Mouse (Mus musculus) spleen, adult 2 months (tissue): Measurements from ENCODE around the gene Naa10. TPM values are rescaled to one million over a fixed set of nuclear protein-coding genes. Genes with fewer than 3 reads are reported as not detected.

Experiments
- DNase-seq, 2 experiments: peaks; one replicate each; pipeline versions ENCODE4 v3.0.0 to v3.0.0-alpha.2; 2012 to 2021; ENCODE audit warnings: low spot score in 2 of 2, low read depth in 1 of 2
- H3K27ac ChIP-seq: fragments of 200-500 bp; 2 replicates; pipeline ENCODE4 v1.5.1; 2012; ENCODE audit warnings: low read length, inconsistent platforms; ENCODE audit not compliant: insufficient read depth
- H3K27me3 ChIP-seq: fragments of 200-500 bp; 2 replicates; pipeline ENCODE4 v1.6.1; 2012; ENCODE audit warnings: mild to moderate bottlenecking, moderate library complexity, low read length, inconsistent platforms; ENCODE audit not compliant: control insufficient read depth, insufficient read depth
- H3K36me3 ChIP-seq: fragments of 200-500 bp; 2 replicates; pipeline ENCODE4 v1.6.1; 2012; ENCODE audit warnings: mild to moderate bottlenecking, low read length, inconsistent platforms; ENCODE audit not compliant: control insufficient read depth, insufficient read depth
- H3K4me1 ChIP-seq: fragments of 200-500 bp; 2 replicates; pipeline ENCODE4 v1.6.1; 2011; ENCODE audit warnings: inconsistent platforms; ENCODE audit not compliant: control insufficient read depth, insufficient read depth, insufficient read length
- H3K4me3 ChIP-seq: fragments of 200-500 bp; 2 replicates; pipeline ENCODE4 v1.5.1; 2011; ENCODE audit warnings: mild to moderate bottlenecking, inconsistent platforms; ENCODE audit not compliant: insufficient read depth, insufficient read length; ENCODE audit errors: extremely low read depth
- CTCF ChIP-seq: fragments of 200-500 bp; IDR thresholded peaks from 2 replicates; pipeline ENCODE4 v1.5.1; 2011; ENCODE audit warnings: mild to moderate bottlenecking, inconsistent platforms; ENCODE audit not compliant: insufficient read depth, insufficient read length, insufficient replicate concordance; ENCODE audit errors: extremely low read depth
- POLR2A ChIP-seq: fragments of 200-500 bp; IDR thresholded peaks from 2 replicates; pipeline ENCODE4 v1.6.1; 2011; ENCODE audit warnings: low read depth, low read length, inconsistent platforms
- WGBS: fragments of 180-500 bp; shearing (Covaris S2); methylation state at CpG from one replicate; pipeline ENCODE4 v1.1.7; 2018; 5-methylcytosine and 5-hydroxymethylcytosine counted together
- polyA plus RNA-seq: library from polyadenylated mRNA; depleted of rRNA; stranded (reverse); fragments of >200 nt; gene quantifications from 2 replicates; pipeline ENCODE4 v1.2.3, GENCODE M21; 2012; rRNA removed

Naa10 gene
- polyA plus RNA-seq: 36.8 and 42.8 TPM in 2 replicates

- H3K4me3 ChIP-seq: peak within 1 kb of the TSS; percentile 87
- DNase-seq: peak; percentile 61 to 77
- TF ChIP-seq POLR2A (peak; percentile 19; the same call in 1 of the 2 replicates), CTCF (no peak)
- 26% methylated on average over 43 of the region's 43 CpGs for WGBS
- H3K27me3 ChIP-seq: no peaks in the 10 kb centered on the region
- peaks cover 5% of the 10 kb centered on the region for H3K36me3 ChIP-seq
- peak within 1 kb of the TSS; percentile 79 for H3K27ac ChIP-seq
- no peaks in the 10 kb centered on the region for H3K4me1 ChIP-seq
These were observed at the start of gene Naa10, which contains the start of gene Arhgap4 for GRCm38 (mm10) chrX:73921823-73922549. Gene Naa10 (minus strand): TSS chrX:73921944. Gene Arhgap4 (minus strand): TSS chrX:73921870.

- Histone ChIP-seq H3K27ac (no peak overlapping the region), H3K4me3 (no peak overlapping the region), H3K4me1 (no peaks in the 10 kb centered on the region), H3K36me3 (no peaks in the 10 kb centered on the region), H3K27me3 (no peaks in the 10 kb centered on the region)
- TF ChIP-seq POLR2A (no peak), CTCF (no peak)
- DNase-seq: no peak
These were observed 49.0 kb upstream of the Naa10 start for GRCm38 (mm10) chrX:73970781-73971180.

GRCm38 (mm10) chrX:73969729-73970128 lies 48.0 kb upstream of the Naa10 start:
- 86% methylated on average over 2 of the region's 2 CpGs for WGBS
- H3K4me1 ChIP-seq: no peaks in the 10 kb centered on the region
- no peak overlapping the region for H3K27ac ChIP-seq
- H3K4me3 ChIP-seq: no peak overlapping the region
- H3K36me3 ChIP-seq: no peaks in the 10 kb centered on the region
- no peaks in the 10 kb centered on the region for H3K27me3 ChIP-seq
- TF ChIP-seq POLR2A: no peak
- TF ChIP-seq CTCF: no peak
- DNase-seq: no peak

- Histone ChIP-seq H3K27me3 (no peaks in the 10 kb centered on the region), H3K27ac (no peak overlapping the region), H3K36me3 (no peaks in the 10 kb centered on the region), H3K4me3 (no peak overlapping the region), H3K4me1 (peaks cover 3% of the 10 kb centered on the region; the same call in 1 of the 2 replicates)
- no peak for TF ChIP-seq POLR2A
- TF ChIP-seq CTCF: no peak
- DNase-seq: no peak
- 77% methylated on average over 1 of the region's 1 CpGs for WGBS
These were observed 47.4 kb upstream of the Naa10 start for GRCm38 (mm10) chrX:73969167-73969566.

- no peaks in the 10 kb centered on the region for H3K27me3 ChIP-seq
- H3K27ac ChIP-seq: peak overlapping the region; percentile 100
- 25% methylated on average over 59 of the region's 60 CpGs for WGBS
- peak overlapping the region; percentile 99 for H3K4me3 ChIP-seq
- peaks cover 3% of the 10 kb centered on the region; the same call in 1 of the 2 replicates for H3K4me1 ChIP-seq
- TF ChIP-seq CTCF (no peak), POLR2A (peak; percentile 32; the same call in 1 of the 2 replicates)
- DNase-seq: peak; percentile 80 to 84
- H3K36me3 ChIP-seq: no peaks in the 10 kb centered on the region
These were observed 45.7 kb upstream of the Naa10 start for GRCm38 (mm10) chrX:73967177-73968075.

- Histone ChIP-seq H3K4me1 (peaks cover 3% of the 10 kb centered on the region; the same call in 1 of the 2 replicates), H3K27ac (peak within 1 kb of the TSS; percentile 100), H3K36me3 (no peaks in the 10 kb centered on the region), H3K4me3 (peak within 1 kb of the TSS; percentile 99), H3K27me3 (no peaks in the 10 kb centered on the region)
- peak; percentile 80 to 84 for DNase-seq
- TF ChIP-seq POLR2A (peak; percentile 25), CTCF (no peak)
- WGBS: 21% methylated on average over 58 of the region's 58 CpGs
These were observed 44.8 kb upstream of the Naa10 start, which contains the start of gene Hcfc1 for GRCm38 (mm10) chrX:73966248-73967176. Gene Hcfc1 (minus strand): TSS chrX:73966357.
